Mouse (Mus musculus) liver, adult 2 months (tissue): ENCODE data around the gene Mpped1.

Source experiments
- CTCF ChIP-seq: fragments of 200-500 bp; IDR thresholded peaks from 2 replicates; pipeline ENCODE4 v1.5.1; 2011; ENCODE audit warnings: low read depth, low read length, control low read depth
- POLR2A ChIP-seq: fragments of 200-500 bp; IDR thresholded peaks from 2 replicates; pipeline ENCODE4 v1.6.1; 2011; ENCODE audit warnings: low read length, control low read depth; ENCODE audit not compliant: insufficient read depth; ENCODE audit errors: extremely low read depth

- TF ChIP-seq CTCF (no peak), POLR2A (no peak)
Measured at GRCm38 (mm10) chr15:83782284-83782683, 3.0 kb downstream of the Mpped1 start.
